Mouse (Mus musculus) kidney, postnatal 4 days (tissue): Measurements from ENCODE around the gene Ace3.

ENCODE experiments used
- DNase-seq, 2 experiments: peaks; one replicate each; pipeline ENCODE4 v3.0.0; 2021; ENCODE audit warnings: mixed read lengths in 2 of 2

Gene Ace3

GRCm38 (mm10) chr11:106045780-106046179 lies 51.3 kb downstream of the Ace3 start:
- DNase-seq: no peak

- DNase-seq: no peak
Measured at GRCm38 (mm10) chr11:106046584-106046983, 52.1 kb downstream of the Ace3 start.

- no peak for DNase-seq
Measured at GRCm38 (mm10) chr11:106053921-106054320, 59.4 kb downstream of the Ace3 start.

DNA sequence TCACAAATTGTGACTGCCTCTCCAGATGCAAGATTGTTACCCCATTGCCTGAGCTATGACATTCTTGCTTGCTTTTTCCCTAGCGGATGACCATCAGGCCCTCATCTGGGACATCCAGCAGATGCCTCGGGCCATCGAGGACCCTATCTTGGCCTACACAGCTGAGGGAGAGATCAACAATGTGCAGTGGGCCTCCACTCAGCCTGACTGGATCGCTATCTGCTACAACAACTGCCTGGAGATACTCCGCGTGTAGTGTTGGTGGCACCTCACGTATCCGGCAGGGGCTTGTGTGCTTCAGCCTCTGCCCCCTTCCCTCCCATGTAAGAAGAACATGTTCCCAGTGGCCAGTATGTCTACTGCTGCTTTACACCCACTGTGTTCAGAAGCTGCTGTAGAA lies 60.1 kb downstream of the Ace3 start:
- DNase-seq: no peak
